Mouse (Mus musculus) forebrain, embryonic 11.5 days (tissue): ENCODE data around the gene Dlg1. TPM values are rescaled to one million over a fixed set of nuclear protein-coding genes. Genes with fewer than 3 reads are reported as not detected.
A peak's percentile ranks its signal among the peaks of the same experiment; 100 is the strongest.

Source experiments
- ATAC-seq: fragments of 200-750 bp; cut with Nextera tagmentation; replicated peaks from 2 replicates; pipeline ENCODE4 v1.8.0; 2017; ENCODE audit warnings: moderate TSS enrichment; ENCODE audit not compliant: low FRiP score
- DNase-seq: peaks from one replicate; pipeline ENCODE4 v3.0.0-alpha.2; 2017; ENCODE audit warnings: low spot score
- H3K27ac ChIP-seq: fragments of 300-500 bp; sonication (generic); 2 replicates; pipeline ENCODE4 v1.5.1; 2014; ENCODE audit warnings: low read depth, low read length
- H3K27me3 ChIP-seq: fragments of 300-500 bp; sonication (generic); 2 replicates; pipeline ENCODE4 v1.6.1; 2014; ENCODE audit warnings: mild to moderate bottlenecking, low read length, mixed read lengths; ENCODE audit not compliant: control insufficient read depth, insufficient read depth
- H3K36me3 ChIP-seq: fragments of 300-500 bp; sonication (generic); 2 replicates; pipeline ENCODE4 v1.6.1; 2014; ENCODE audit warnings: mild to moderate bottlenecking, low read length, moderate library complexity, mixed read lengths; ENCODE audit not compliant: control insufficient read depth, insufficient read depth
- H3K4me1 ChIP-seq: fragments of 300-500 bp; sonication (generic); replicated peaks from 2 replicates; pipeline ENCODE4 v1.6.1; 2014; ENCODE audit warnings: low read length, mixed read lengths; ENCODE audit not compliant: control insufficient read depth, insufficient read depth
- H3K4me2 ChIP-seq: fragments of 300-500 bp; sonication (generic); 2 replicates; pipeline ENCODE4 v1.6.1; 2014; ENCODE audit warnings: low read depth, mild to moderate bottlenecking, low read length, moderate library complexity, mixed read lengths; ENCODE audit not compliant: severe bottlenecking
- H3K4me3 ChIP-seq: fragments of 300-500 bp; sonication (generic); 2 replicates; pipeline ENCODE4 v1.5.1; 2014; ENCODE audit warnings: low read depth, low read length
- H3K9ac ChIP-seq: fragments of 300-500 bp; sonication (generic); 2 replicates; pipeline ENCODE4 v1.6.1; 2014; ENCODE audit warnings: low read length
- H3K9me3 ChIP-seq: fragments of 300-500 bp; sonication (generic); 2 replicates; pipeline ENCODE4 v1.6.1; 2016; ENCODE audit warnings: low read length, mixed read lengths; ENCODE audit not compliant: control insufficient read depth
- WGBS: fragments of 180-500 bp; shearing (Covaris S2); extraction: QIAGEN DNeasy Blood & Tissue Kit; methylation state at CpG from one replicate; pipeline ENCODE4 v1.1.7; 2014; 5-methylcytosine and 5-hydroxymethylcytosine counted together
- polyA plus RNA-seq: library from polyadenylated mRNA; unstranded; fragments of >200 nt; fragmentation: Nextera tagmentation; extraction: Ambion mirVana; gene quantifications from 2 replicates; pipeline ENCODE4 v1.2.1, GENCODE M21; 2014

Dlg1 gene
- polyA plus RNA-seq, 1 experiment from 2014 or later = 38.5 TPM

DNA sequence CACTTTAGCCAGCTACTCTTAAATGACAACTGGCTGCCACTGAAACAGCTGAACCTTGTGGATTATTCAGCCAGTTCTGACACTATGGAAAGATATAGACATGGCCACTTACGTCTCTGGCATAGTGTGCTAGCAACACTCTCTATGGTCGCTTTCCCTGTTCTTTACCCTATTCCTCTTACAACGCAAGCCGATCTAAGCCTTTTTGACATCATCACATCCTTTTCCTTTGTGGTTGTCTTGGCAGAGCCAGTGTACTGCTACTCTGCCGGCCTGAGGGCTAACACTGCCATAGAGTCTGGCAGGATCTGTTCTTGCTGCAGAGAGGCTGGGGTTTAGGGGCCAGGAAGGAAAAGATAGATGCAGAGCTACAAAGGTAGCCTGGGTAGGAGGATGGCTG is 3.8 kb upstream of the Dlg1 start:
- Histone ChIP-seq H3K9me3 (no peaks in the 10 kb centered on the region), H3K4me3 (no peak overlapping the region), H3K9ac (no peak overlapping the region), H3K27ac (no peak overlapping the region), H3K4me2 (no peak overlapping the region), H3K4me1 (no peaks in the 10 kb centered on the region), H3K27me3 (no peaks in the 10 kb centered on the region), H3K36me3 (no peaks in the 10 kb centered on the region)
- DNase-seq (no peak), ATAC-seq (no peak)
- WGBS = 79% methylated on average over 5 of the region's 5 CpGs

DNA sequence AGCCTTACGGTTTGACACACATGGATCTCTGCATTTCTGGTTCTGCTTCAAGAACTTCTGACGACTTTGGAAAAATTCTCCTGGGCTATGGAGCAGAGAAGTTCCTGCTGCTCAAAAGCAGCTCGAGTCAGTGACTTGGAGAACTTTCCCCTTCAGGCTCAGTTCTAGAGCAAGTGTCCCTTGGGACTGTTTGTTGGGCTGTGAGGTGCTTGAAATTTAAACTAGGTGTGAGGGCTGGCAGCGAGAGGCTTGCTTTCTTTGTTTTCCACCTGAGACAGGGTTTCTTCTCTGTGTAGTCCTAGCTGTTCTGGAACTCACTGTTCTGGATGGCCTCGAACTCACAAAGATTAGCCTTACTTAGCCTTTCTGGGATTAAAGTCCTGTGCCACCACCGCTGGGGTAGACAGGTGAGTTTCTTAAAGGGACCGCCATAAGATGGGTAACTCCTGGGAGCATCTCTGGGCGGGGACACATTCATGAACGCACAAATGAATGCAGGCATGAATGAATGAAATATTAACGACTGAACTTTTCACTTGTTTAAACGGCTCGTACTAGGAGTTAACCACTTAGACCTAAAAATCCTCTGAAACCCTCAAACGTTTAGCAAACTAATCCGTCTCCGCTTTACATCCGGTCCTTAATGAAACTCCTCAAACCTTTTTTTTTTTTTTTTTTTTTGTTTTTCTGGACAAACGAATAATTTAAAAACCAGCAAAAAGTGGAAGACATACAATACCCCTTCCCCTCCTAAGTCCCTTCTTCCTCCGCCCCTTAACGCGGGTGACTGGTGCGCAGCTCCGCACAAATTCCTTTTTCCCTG is 476 bp upstream of the Dlg1 start:
- Histone ChIP-seq H3K4me3 (peak overlapping the region; percentile 96), H3K9me3 (no peaks in the 10 kb centered on the region), H3K9ac (peak overlapping the region; percentile 94), H3K4me1 (peaks cover 6% of the 10 kb centered on the region; the same call in 1 of the 2 replicates), H3K36me3 (no peaks in the 10 kb centered on the region), H3K27me3 (no peaks in the 10 kb centered on the region), H3K27ac (peak overlapping the region; percentile 94), H3K4me2 (peak overlapping the region; percentile 83)
- no peak for DNase-seq
- ATAC-seq = no peak
- WGBS = 13% methylated on average over 22 of the region's 22 CpGs

DNA sequence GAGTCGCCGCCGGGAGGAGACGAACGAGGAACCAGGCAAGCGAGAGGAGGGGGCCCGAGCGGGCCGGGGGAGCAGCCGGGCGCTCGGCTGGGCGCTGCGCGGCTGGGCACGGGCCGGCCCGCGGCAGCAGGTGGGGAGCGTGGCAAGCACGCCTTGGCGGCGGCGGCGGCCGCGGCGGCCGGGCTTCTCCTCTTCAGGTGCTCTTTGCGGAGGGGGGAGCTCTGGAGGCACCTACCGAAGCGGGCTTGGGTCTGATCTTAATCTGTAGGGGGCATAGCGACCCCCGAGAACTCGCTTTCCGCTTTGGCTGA is 999 bp downstream of the Dlg1 start:
- no peaks in the 10 kb centered on the region for H3K27me3 ChIP-seq
- peak overlapping the region; percentile 94 for H3K27ac ChIP-seq
- WGBS = 0% methylated on average over 28 of the region's 36 CpGs
- ATAC-seq (peak; percentile 72), DNase-seq (no peak)
- H3K9ac ChIP-seq = peak overlapping the region; percentile 94
- peaks cover 6% of the 10 kb centered on the region; the same call in 1 of the 2 replicates for H3K4me1 ChIP-seq
- H3K9me3 ChIP-seq = no peaks in the 10 kb centered on the region
- H3K4me3 ChIP-seq = peak overlapping the region; percentile 96
- no peaks in the 10 kb centered on the region for H3K36me3 ChIP-seq
- peak overlapping the region; percentile 83 for H3K4me2 ChIP-seq

DNA sequence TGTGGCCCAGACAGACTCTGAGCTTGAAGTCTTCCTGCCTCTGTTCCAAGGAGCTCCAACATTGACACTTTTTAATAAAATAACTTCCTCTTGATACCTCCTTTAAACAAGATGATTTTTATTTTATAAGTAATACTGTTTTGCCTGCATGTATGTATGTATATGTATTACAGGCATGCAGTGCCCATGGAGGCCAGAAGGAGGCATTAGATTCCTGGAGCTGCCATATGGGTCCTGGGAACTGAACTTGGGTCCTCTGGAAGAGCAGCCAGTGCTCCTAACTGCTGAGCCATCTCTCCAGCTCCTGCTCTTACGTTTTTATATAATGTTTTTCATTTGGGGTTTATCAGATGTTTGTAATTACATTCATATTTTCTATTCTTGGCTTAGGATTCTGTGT is 9.0 kb downstream of the Dlg1 start:
- WGBS = 89% methylated on average over 1 of the region's 1 CpGs
- H3K27ac ChIP-seq = no peak overlapping the region

DNA sequence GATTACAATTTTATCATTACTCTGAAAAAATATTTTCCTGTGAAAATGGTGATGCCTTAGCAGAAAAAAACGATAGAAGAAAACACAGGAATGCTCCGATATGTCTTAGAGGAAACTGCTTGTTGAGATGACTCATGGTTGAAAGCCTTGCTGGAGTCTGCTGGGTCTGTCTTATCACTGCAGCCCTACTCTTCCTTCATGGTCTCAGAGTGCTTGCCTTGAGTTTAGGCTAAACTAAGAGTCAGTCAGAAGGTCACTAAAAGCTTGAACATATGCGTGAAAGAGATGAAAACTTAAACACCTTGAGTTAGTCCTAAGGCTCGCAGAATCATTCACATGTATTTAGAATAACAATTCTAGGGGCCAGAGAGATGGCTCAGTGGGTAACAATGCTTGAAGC is 14.2 kb downstream of the Dlg1 start:
- no peak overlapping the region for H3K4me2 ChIP-seq
- H3K4me1 ChIP-seq = no peaks in the 10 kb centered on the region
- H3K27ac ChIP-seq = no peak overlapping the region
- H3K9ac ChIP-seq = no peak overlapping the region
- H3K9me3 ChIP-seq = no peaks in the 10 kb centered on the region
- no peak for DNase-seq
- WGBS = 91% methylated on average over 4 of the region's 4 CpGs
- H3K4me3 ChIP-seq = no peak overlapping the region
- ATAC-seq = no peak
- no peaks in the 10 kb centered on the region for H3K27me3 ChIP-seq
- H3K36me3 ChIP-seq = no peaks in the 10 kb centered on the region

More for the DNA sequence above, 9.0 kb downstream of the Dlg1 start:
- no peaks in the 10 kb centered on the region for H3K27me3 ChIP-seq
- no peaks in the 10 kb centered on the region for H3K4me1 ChIP-seq
- no peak overlapping the region for H3K9ac ChIP-seq
- ATAC-seq (no peak), DNase-seq (no peak)
- no peaks in the 10 kb centered on the region for H3K36me3 ChIP-seq
- no peak overlapping the region for H3K4me2 ChIP-seq
- no peak overlapping the region for H3K4me3 ChIP-seq
- no peaks in the 10 kb centered on the region for H3K9me3 ChIP-seq

DNA sequence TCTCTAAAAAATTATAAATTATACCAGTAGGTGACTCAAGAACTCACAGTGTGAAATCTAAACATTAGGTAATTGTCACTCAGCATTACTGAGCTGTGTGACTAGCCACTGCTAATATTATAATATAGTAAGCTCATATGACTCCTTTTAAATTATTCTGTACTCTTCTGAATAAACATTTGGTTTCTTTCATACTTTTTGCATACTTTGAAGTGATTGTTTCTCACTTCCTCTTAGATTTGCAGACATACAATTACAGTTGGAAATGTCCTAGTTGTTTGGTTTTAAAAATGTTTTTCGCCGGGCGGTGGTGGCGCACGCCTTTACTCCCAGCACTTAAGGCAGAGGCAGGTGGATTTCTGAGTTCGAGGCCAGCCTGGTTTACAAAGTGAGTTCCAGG is 19.0 kb downstream of the Dlg1 start:
- ATAC-seq (no peak), DNase-seq (no peak)
- 96% methylated on average over 6 of the region's 6 CpGs for WGBS
- H3K27me3 ChIP-seq = no peaks in the 10 kb centered on the region
- H3K36me3 ChIP-seq = no peaks in the 10 kb centered on the region; the same call in 1 of the 2 replicates
- no peaks in the 10 kb centered on the region for H3K9me3 ChIP-seq
- H3K4me2 ChIP-seq = no peak overlapping the region
- H3K27ac ChIP-seq = no peak overlapping the region
- H3K4me3 ChIP-seq = no peak overlapping the region
- H3K9ac ChIP-seq = no peak overlapping the region
- H3K4me1 ChIP-seq = no peaks in the 10 kb centered on the region

DNA sequence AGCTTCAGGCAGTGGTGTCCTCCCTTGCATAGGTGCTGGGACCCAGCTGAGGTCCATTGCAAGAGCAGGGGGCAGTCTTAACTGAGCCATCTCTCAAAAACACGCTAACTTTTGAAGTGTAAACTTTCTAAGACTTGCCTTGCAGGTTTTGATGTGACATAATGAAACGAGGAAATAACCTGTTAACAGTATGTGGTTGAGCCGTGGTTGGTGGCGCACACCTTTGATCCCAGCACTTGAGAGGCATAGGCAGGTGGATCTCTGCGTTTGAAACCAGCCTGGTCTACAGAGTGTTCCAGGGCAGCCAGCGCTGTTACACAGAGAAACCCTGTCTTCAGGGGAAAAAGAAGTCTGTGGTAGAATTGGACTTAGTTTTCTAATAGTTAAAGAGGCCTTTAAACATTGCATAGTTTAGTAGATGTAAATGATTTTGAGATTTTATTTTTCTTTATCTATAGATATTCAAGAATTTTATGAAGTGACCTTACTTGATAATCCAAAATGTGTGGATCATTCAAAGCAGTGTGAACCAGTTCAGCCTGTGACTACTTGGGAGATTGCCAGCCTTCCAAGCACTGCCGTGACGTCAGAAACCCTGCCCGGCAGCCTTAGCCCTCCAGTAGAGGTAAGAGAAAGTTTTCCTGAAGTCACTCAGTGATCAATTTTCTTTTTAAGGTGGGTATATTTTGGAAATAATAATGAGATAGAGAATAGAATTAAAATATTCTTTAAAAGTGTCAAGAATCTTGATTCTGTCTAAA is 20.6 kb downstream of the Dlg1 start:
- Histone ChIP-seq H3K4me3 (no peak overlapping the region), H3K9me3 (no peaks in the 10 kb centered on the region), H3K27ac (no peak overlapping the region), H3K9ac (no peak overlapping the region), H3K27me3 (no peaks in the 10 kb centered on the region), H3K4me2 (no peak overlapping the region), H3K4me1 (no peaks in the 10 kb centered on the region), H3K36me3 (no peaks in the 10 kb centered on the region; the same call in 1 of the 2 replicates)
- ATAC-seq = no peak
- WGBS = 91% methylated on average over 9 of the region's 9 CpGs
- no peak for DNase-seq

DNA sequence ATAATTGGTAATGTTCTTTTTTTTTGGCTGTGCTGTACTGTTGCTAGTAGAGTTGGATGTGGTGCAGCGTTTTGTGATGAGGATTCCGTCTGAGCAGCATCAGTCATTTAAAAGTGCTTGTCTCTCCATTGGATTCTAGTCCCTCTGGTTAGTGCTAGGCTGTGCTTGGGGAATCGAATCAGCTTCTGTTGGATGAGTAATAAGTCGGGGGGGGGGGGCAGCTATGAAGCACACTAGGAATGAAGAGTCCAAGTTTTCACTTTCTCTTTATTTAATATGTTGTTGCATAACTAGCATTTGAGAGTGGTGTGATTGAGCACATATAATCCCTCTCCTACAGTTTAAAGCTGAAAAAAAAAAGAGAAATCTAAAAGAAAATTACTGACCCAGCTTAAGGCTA is 21.5 kb downstream of the Dlg1 start:
- ATAC-seq (no peak), DNase-seq (no peak)
- Histone ChIP-seq H3K27me3 (no peaks in the 10 kb centered on the region), H3K4me2 (no peak overlapping the region), H3K9ac (no peak overlapping the region), H3K4me3 (no peak overlapping the region), H3K9me3 (no peaks in the 10 kb centered on the region), H3K4me1 (no peaks in the 10 kb centered on the region), H3K36me3 (no peaks in the 10 kb centered on the region; the same call in 1 of the 2 replicates), H3K27ac (no peak overlapping the region)
- WGBS = 86% methylated on average over 4 of the region's 4 CpGs
